Mouse (Mus musculus) left cerebral cortex, postnatal 14 days (tissue): ENCODE data around the gene Olfr462. TPM values are rescaled to one million over a fixed set of nuclear protein-coding genes. Genes with fewer than 3 reads are reported as not detected.
"Not testable (repeated sequence)": the region's sequence is repeated elsewhere in the genome, so short reads cannot be mapped to it uniquely, and the experiment has no call there.

Source experiments
- DNase-seq, 2 experiments: peaks; one replicate each; pipeline ENCODE4 v3.0.0; 2021 to 2022; ENCODE audit warnings: low spot score in 2 of 2, mixed read lengths in 1 of 2
- intact Hi-C: fragments of 180-260 bp; cut with DNase I; formaldehyde crosslinking; loops from one replicate; pipeline ENCODE4 v1.15.1; 2025
- long read RNA-seq, 2 experiments: library from polyadenylated mRNA; stranded (forward); transcript quantifications; one replicate each; pipeline ENCODE4 v2.0.0; 2021
- total RNA-seq, 2 experiments: library from RNA; stranded (reverse); gene quantifications; 2 replicates each; pipeline ENCODE4 v1.2.3; 2021

Olfr462 gene
- not detected for total RNA-seq
- long read RNA-seq, experiment 1, result 0 reads
- long read RNA-seq, experiment 2, result 0 reads

- intact Hi-C loops, result no loop called here
Observed at GRCm38 (mm10) chr11:87892168-87892567, at the start of gene Olfr462. Olfr462 (minus strand) TSS chr11:87892268.

GRCm38 (mm10) chr11:87935467-87935866 lies 43.4 kb upstream of the Olfr462 start:
- DNase-seq, result no peak
- intact Hi-C loops, result no loop called here

More at GRCm38 (mm10) chr11:87892168-87892567, at the start of gene Olfr462:
- DNase-seq, result no peak

- intact Hi-C loops, result no loop called here
- no peak for DNase-seq
Observed at GRCm38 (mm10) chr11:87933731-87934130, 41.7 kb upstream of the Olfr462 start.

GRCm38 (mm10) chr11:87930348-87930747 lies 38.3 kb upstream of the Olfr462 start:
- DNase-seq, result no peak
- intact Hi-C loops, result no loop called here

- no peak for DNase-seq
- intact Hi-C loops, result no loop called here
Observed at GRCm38 (mm10) chr11:87920966-87921365, 28.9 kb upstream of the Olfr462 start, which contains the start of gene Olfr464. Olfr464 (minus strand) TSS chr11:87920967.

GRCm38 (mm10) chr11:87920301-87920700 lies 28.2 kb upstream of the Olfr462 start:
- peak in 1 of 2 experiments; percentile 26 for DNase-seq
- intact Hi-C loops, result no loop called here

- intact Hi-C loops, result no loop called here
- no peak for DNase-seq
Observed at GRCm38 (mm10) chr11:87916005-87916404, 23.9 kb upstream of the Olfr462 start.

- DNase-seq, result no peak
- intact Hi-C loops, result no loop called here
Observed at GRCm38 (mm10) chr11:87904331-87904730, 12.3 kb upstream of the Olfr462 start.

GRCm38 (mm10) chr11:87897287-87897686 lies 5.2 kb upstream of the Olfr462 start, which contains the start of gene Olfr463:
Olfr463 (minus strand) TSS chr11:87897387.
- intact Hi-C loops, result no loop called here
- no peak for DNase-seq

- DNase-seq, result no peak
- intact Hi-C loops, result no loop called here
Observed at GRCm38 (mm10) chr11:87884856-87885255, 7.2 kb downstream of the Olfr462 start.

- intact Hi-C loops, result no loop called here
- DNase-seq, result no peak
Observed at GRCm38 (mm10) chr11:87883493-87883892, 8.6 kb downstream of the Olfr462 start.

GRCm38 (mm10) chr11:87881714-87882113 lies 10.4 kb downstream of the Olfr462 start:
- intact Hi-C loops, result no loop called here
- DNase-seq, result no peak

GRCm38 (mm10) chr11:87879826-87880225 lies 12.2 kb downstream of the Olfr462 start:
- intact Hi-C loops, result no loop called here
- no peak for DNase-seq

GRCm38 (mm10) chr11:87875436-87875835 lies 16.6 kb downstream of the Olfr462 start, which contains the start of gene Epx:
Epx (minus strand) TSS chr11:87875536.
- intact Hi-C loops, result no loop called here
- DNase-seq, result no peak

- no peak for DNase-seq
- intact Hi-C loops, result no loop called here
Observed at GRCm38 (mm10) chr11:87871766-87872165, 20.3 kb downstream of the Olfr462 start.

GRCm38 (mm10) chr11:87870096-87870495 lies 22.0 kb downstream of the Olfr462 start:
- intact Hi-C loops, result no loop called here
- no peak for DNase-seq

GRCm38 (mm10) chr11:87866891-87867290 lies 25.2 kb downstream of the Olfr462 start:
- peak in 1 of 2 experiments; percentile 14 for DNase-seq
- intact Hi-C loops, result not testable (repeated sequence)

GRCm38 (mm10) chr11:87862805-87863204 lies 29.3 kb downstream of the Olfr462 start:
- DNase-seq, result no peak
- intact Hi-C loops, result no loop called here

GRCm38 (mm10) chr11:87860426-87860825 lies 31.6 kb downstream of the Olfr462 start:
- intact Hi-C loops, result no loop called here
- peak in 1 of 2 experiments; percentile 12 for DNase-seq

- intact Hi-C loops, result no loop called here
- no peak for DNase-seq
Observed at GRCm38 (mm10) chr11:87859273-87859672, 32.8 kb downstream of the Olfr462 start.

GRCm38 (mm10) chr11:87854550-87854949 lies 37.5 kb downstream of the Olfr462 start:
- intact Hi-C loops, result no loop called here
- DNase-seq, result no peak

- peak; percentile 19 to 33 for DNase-seq
- intact Hi-C loops, result no loop called here
Observed at GRCm38 (mm10) chr11:87853597-87853954, 38.5 kb downstream of the Olfr462 start.
